17 mouse cellular contexts compared by ENCODE assay signal in the genomic region with DNA sequence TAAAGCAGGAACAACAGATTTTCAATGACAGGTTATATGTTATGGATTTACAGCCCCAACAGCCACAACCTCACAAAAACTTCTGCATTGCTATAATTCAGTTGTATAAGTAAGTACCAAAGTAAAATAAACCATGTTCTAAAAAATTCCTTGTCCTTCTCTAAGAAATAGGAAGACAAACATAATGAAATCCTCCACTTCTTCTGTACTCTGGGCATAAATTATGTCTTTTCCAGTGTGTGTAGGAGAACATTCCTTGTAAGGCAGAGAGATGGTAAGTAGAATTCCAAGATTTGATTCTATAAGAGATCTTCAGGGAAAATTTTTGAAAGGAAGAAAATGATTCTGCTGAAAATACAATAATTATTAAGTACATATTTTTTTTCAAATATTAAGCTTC.
"Had no signal": no experiment of that assay in that cellular context is flagged by ENCODE, and none has a peak within 500 bp of the region (broad histone marks: within the 10 kb centered on the region; RNA-seq: fewer than 3 reads in every experiment).

No protein-coding gene starts in this region.

- ATAC-seq: liver, postnatal 0 days; lung, postnatal 0 days; midbrain, embryonic 13.5 days; midbrain, embryonic 15.5 days had no signal

- H3K4me3 ChIP-seq: lung, embryonic 15.5 days; megakaryocyte, embryonic 14.5 days; midbrain, embryonic 13.5 days; midbrain, embryonic 15.5 days; neural tube, embryonic 12.5 days; stomach, embryonic 15.5 days had no signal

- H3K27ac ChIP-seq: lung, embryonic 15.5 days; macrophage; midbrain, embryonic 13.5 days; midbrain, embryonic 15.5 days; neural tube, embryonic 12.5 days; stomach, embryonic 15.5 days; stomach, postnatal 0 days had no signal

- DNase-seq: liver, postnatal 0 days; lung, adult 2 months; lung, postnatal 14 days; lung, postnatal 36 days; right cerebral cortex, postnatal 14 days; thymus, adult 18-20 months; thymus, postnatal 14 days; thymus, postnatal 36 days had no signal
